Mouse (Mus musculus) bone marrow, adult 2 months (tissue): Measurements from ENCODE around the gene Ahnak. TPM values are rescaled to one million over a fixed set of nuclear protein-coding genes. Genes with fewer than 3 reads are reported as not detected.

Experiments
- H3K27ac ChIP-seq: fragments of 200-500 bp; 2 replicates; pipeline ENCODE4 v1.5.1; 2012; ENCODE audit warnings: low read depth, mild to moderate bottlenecking, control low read depth, inconsistent platforms, low read length; ENCODE audit not compliant: control insufficient read depth, poor library complexity, insufficient read depth
- H3K4me1 ChIP-seq: fragments of 200-500 bp; 2 replicates; pipeline ENCODE4 v1.6.1; 2011; ENCODE audit warnings: low read length; ENCODE audit not compliant: control insufficient read depth, insufficient read depth
- H3K4me3 ChIP-seq: fragments of 200-500 bp; replicated peaks from 2 replicates; pipeline ENCODE3; 2011; ENCODE audit warnings: mild to moderate bottlenecking, low read depth, low read length, control low read depth; ENCODE audit not compliant: control insufficient read depth
- CTCF ChIP-seq: fragments of 200-500 bp; IDR thresholded peaks from 2 replicates; pipeline ENCODE4 v1.5.1; 2011; ENCODE audit warnings: low read length, control low read depth; ENCODE audit not compliant: control insufficient read depth, insufficient read depth
- POLR2A ChIP-seq: fragments of 200-500 bp; IDR thresholded peaks from 2 replicates; pipeline ENCODE4 v1.6.1; 2011; ENCODE audit warnings: low read depth, mild to moderate bottlenecking, control low read depth, low read length, borderline replicate concordance; ENCODE audit not compliant: control insufficient read depth
- WGBS: fragments of 180-500 bp; shearing (Covaris S2); methylation state at CpG from one replicate; pipeline ENCODE4 v1.1.7; 2018; 5-methylcytosine and 5-hydroxymethylcytosine counted together
- polyA plus RNA-seq: library from polyadenylated mRNA; stranded (reverse); fragments of >200 nt; gene quantifications from 2 replicates; pipeline ENCODE4 v1.2.4, GENCODE M21; 2011; ENCODE audit warnings: low replicate concordance; ENCODE audit not compliant: missing spikeins, insufficient read depth, insufficient read length

Gene Ahnak
- polyA plus RNA-seq, 1 experiment, result 40.1 TPM

DNA sequence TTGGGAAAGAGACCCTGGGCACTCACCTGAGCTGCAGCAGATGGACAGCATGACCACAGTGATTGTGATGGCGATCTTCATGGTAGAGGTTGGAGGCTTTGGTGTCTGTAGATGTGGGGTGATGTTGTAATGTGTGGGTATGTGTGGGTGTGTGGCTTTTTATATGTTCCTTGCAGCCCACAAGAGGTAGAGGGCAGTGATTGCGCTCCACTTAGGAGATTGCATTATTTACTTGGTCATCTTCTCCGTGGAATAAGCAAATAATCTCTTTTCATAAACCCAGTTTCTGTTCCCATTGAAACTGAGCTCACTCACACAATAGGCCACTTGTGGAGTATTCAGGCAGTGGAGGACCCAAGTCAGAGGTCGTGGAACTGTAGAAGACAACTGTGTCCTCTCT is 98.7 kb downstream of the Ahnak start, which contains the start of gene Scgb1a1:
Scgb1a1 (minus strand) TSS at position 138 of the 400 bp plus-strand sequence.
- no peaks in the 10 kb centered on the region for H3K4me1 ChIP-seq
- H3K4me3 ChIP-seq, result no peak within 1 kb of the TSS
- TF ChIP-seq POLR2A (no peak), CTCF (no peak)
- 59% methylated on average over 4 of the region's 4 CpGs for WGBS
- H3K27ac ChIP-seq, result no peak within 1 kb of the TSS

DNA sequence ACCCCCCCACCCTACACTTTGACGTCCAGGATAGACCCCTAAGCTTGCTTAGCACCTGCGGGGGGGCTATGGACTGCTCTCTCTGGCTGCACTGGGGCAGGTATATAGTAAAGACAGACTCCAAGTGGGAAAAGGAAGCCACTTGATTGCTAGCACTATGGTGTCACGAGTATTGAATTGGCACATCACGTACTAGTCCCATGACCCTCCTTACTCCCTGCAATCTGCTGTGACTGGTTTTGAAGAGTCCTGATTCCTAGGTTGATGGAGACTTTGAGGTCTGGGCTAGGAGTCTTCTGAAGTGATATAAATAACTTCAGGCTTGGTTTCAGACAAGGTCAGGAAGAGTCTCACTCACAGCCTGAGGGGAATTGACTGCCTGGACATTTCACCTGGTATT is 101.1 kb downstream of the Ahnak start:
- 55% methylated on average over 4 of the region's 4 CpGs for WGBS
- TF ChIP-seq CTCF, result no peak
- no peak for TF ChIP-seq POLR2A
- Histone ChIP-seq H3K27ac (no peak overlapping the region), H3K4me1 (no peaks in the 10 kb centered on the region), H3K4me3 (no peak overlapping the region)

DNA sequence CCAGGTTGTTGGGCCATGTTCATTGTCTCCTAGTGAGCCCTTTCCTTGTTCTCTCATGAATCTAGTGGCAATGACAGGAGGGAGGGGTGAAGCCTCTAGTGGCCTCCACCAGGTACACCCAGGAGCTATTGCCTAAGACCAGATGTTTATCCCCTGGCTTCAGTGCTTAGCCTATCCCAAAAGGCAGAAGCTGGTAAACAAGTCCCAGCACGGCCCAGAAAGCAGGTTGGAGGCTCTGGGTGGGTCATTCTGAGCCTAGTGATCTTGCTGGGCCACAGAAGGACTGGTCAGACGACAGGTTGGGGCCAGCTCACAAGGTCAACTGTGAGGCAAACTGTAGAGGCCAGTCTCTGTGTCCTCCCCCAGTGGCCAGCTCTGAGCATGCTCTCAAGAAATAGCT is 101.6 kb downstream of the Ahnak start:
- no peak for TF ChIP-seq CTCF
- TF ChIP-seq POLR2A, result no peak
- Histone ChIP-seq H3K4me3 (no peak overlapping the region), H3K4me1 (no peaks in the 10 kb centered on the region), H3K27ac (no peak overlapping the region)
- WGBS, result 58% methylated on average over 2 of the region's 2 CpGs

DNA sequence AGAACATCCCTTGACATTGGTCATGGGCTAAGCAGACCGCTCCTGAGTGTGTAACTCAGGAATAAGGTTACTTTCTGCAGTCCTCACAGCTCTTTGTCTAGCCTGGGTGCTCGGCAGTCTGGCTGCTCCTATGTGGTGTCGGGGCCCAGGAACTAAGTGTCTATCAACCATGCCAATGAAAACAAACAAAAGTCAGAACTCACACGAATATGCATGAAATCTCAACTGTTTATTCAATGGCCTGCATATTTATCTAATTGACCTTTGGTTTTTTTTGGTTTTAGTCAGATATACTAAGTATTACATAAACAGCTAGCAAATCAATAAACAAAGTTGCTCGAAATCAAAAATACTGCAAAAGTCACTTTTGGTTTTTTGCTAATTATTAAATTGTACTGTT is 106.0 kb downstream of the Ahnak start:
- H3K4me3 ChIP-seq, result no peak overlapping the region
- TF ChIP-seq CTCF (no peak), POLR2A (no peak)
- no peak overlapping the region for H3K27ac ChIP-seq
- WGBS, result 81% methylated on average over 5 of the region's 5 CpGs
- H3K4me1 ChIP-seq, result no peaks in the 10 kb centered on the region; the same call in 1 of the 2 replicates

DNA sequence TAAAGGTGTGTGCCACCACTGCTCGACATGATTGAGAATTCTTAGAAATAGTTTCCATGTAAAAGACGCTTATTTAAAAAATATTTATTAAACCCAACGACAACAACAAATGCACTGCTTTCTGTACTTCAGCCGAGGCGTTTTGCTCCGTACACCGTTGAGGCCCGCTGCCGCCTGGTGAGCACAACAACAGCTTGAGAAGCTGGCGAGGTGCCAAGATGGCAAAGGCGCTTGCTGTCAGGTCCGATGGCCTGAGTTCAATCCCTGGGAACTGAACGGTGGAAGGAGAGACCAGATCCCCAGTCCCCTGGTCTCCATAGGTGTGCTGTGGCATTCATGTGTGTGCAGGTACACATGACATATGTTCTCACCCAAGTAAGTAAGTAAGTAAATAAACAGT is 108.4 kb downstream of the Ahnak start:
- Histone ChIP-seq H3K4me3 (no peak overlapping the region), H3K4me1 (no peaks in the 10 kb centered on the region; the same call in 1 of the 2 replicates), H3K27ac (no peak overlapping the region)
- 86% methylated on average over 13 of the region's 13 CpGs for WGBS
- TF ChIP-seq CTCF, result no peak
- no peak for TF ChIP-seq POLR2A

DNA sequence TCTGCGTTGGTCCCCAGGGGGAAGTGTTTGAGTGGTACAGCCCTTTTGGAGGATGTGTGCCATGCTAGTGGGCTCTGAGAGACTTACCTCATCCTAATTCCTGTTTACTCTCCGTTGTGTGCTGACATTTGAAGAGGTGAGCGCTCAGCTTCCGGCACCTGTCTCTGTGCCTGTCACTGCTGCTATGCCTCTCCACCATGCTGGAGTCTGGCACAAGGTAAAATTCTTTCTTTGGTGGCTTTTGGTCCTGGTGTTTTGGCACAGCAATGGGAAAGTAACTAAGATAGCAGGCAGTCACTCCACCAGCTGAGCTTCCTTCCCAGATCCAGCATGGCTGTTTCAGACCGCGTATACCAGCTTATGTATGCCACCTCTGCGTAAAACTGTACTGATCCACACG is 110.7 kb downstream of the Ahnak start:
- no peaks in the 10 kb centered on the region; the same call in 1 of the 2 replicates for H3K4me1 ChIP-seq
- TF ChIP-seq POLR2A, result no peak
- TF ChIP-seq CTCF, result no peak
- H3K27ac ChIP-seq, result no peak overlapping the region
- 84% methylated on average over 8 of the region's 8 CpGs for WGBS
- no peak overlapping the region for H3K4me3 ChIP-seq

DNA sequence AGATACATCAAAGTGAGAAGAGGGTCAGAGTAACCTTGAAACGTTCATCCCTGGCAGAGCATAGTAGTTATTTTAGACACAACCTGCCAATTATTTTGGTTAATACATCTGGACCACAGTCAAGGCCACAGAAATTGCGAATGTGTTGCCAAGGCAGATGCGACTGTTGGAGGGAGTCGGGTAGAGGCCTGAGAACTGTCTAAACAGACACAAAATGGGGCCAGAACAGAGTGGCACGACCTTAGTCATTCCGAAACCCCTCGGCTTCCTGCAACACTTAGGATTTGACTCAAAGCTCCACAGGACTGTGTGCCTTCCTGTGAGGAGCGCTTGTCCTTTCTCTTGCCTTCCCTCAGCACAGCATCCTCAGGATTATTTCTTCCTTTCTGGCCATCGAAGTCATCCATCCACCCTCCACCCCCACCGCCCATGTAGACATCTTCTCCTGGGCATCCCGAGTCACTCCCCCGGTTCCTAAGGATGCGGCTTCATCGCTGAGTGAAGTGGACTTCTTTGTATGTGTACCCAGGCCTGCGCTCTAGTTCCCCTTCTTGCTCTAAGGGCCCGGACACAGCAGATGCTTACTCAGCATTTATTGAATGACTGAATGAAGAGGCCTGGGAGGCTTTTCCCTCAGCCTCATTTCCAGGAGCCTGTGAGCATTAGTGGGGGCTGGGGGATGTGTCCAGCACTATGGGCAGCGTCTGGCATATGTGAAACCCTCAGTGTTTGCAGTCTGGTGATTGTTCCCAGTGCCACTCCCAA is 111.4 kb downstream of the Ahnak start:
- Histone ChIP-seq H3K27ac (no peak overlapping the region), H3K4me1 (no peaks in the 10 kb centered on the region; the same call in 1 of the 2 replicates), H3K4me3 (no peak overlapping the region)
- WGBS, result 68% methylated on average over 17 of the region's 17 CpGs
- TF ChIP-seq POLR2A, result no peak
- TF ChIP-seq CTCF, result no peak

DNA sequence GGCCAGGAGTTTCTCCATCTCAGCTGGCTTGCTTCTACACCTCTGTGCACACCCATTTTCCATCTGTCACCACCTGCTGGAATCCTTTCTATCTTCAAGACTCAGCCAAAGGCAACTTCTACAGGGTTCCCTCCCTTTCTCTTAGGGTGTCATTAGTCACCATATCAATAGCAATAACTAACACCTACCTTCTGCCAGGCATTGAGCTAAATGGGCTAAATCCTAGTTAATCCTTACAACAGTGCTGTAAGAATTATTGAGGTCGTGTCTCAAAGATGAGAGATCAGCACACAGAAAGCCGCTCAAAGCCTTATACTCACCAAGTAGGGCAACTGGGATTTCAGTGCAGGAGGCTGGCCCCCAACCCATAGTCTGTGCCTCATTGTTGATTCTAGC is 112.0 kb downstream of the Ahnak start:
- no peak overlapping the region for H3K4me3 ChIP-seq

DNA sequence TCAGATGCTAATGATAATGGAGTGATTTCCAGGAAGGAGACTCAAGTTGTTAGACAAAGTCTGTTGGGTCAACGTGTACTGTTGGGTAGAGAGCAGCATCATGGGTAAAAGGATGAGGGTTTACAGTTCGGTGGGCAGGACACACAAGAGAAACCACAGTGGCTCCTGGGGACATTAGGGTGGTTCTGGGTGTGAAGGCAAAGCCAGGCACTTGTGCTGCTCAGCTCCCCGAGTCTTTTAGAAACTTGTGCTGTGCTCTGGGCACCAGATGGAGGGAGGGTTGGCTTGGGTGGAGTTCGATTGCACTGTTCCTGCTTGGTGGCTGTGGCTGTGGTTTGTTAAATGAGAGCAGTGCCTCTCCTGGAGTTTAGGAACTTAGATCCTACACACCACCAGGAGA is 114.9 kb downstream of the Ahnak start:
- WGBS, result 24% methylated on average over 4 of the region's 4 CpGs
- Histone ChIP-seq H3K27ac (peak overlapping the region; percentile 44; the same call in 1 of the 2 replicates), H3K4me1 (no peaks in the 10 kb centered on the region), H3K4me3 (no peak overlapping the region)
- TF ChIP-seq CTCF (no peak), POLR2A (no peak)

More for the DNA sequence above, 112.0 kb downstream of the Ahnak start:
- Histone ChIP-seq H3K4me1 (no peaks in the 10 kb centered on the region; the same call in 1 of the 2 replicates), H3K27ac (no peak overlapping the region)
- WGBS, result 68% methylated on average over 2 of the region's 2 CpGs
- TF ChIP-seq CTCF (no peak), POLR2A (no peak)
